17 mouse cellular contexts compared by ENCODE assay signal in the genomic region with DNA sequence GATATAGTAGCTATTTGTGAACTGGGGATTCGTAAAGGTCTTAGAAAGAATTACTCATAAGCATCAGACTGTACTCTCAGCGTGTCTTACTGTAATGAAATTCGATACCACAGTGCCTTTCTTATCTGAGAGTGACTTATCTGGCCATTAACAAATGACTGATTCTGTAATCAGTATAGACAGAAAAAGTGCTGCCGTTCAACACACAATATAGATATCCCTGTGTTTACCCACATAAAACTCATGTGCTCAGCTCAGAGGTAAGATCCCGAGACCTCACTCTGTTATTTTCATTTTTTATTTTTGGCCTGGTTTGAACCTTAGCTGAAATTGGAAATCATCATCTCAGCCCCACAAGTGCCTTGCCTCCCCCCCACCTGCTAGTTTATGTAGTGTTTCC.
A peak's percentile ranks its signal among the peaks of the same experiment; 100 is the strongest.
DNase-seq lines count a peak whose midpoint lies in the region; TF ChIP-seq lines count a peak whose summit lies in the region.
"Had no signal": no experiment of that assay in that cellular context is flagged by ENCODE, and none has a peak within 500 bp of the region (broad histone marks: within the 10 kb centered on the region; RNA-seq: fewer than 3 reads in every experiment).

No protein-coding gene starts in this region.

- DNase-seq in 3T3-L1 (ENCODE audit: low read depth, low spot score) = peak; percentile 3
- peak; percentile 37 for DNase-seq in MEL (ENCODE audit: low read depth, low spot score)
- DNase-seq in frontal cortex, postnatal 14 days (ENCODE audit: low spot score in 2 of 2) = no peak
- DNase-seq in cerebellum, postnatal 25 days = no peak
- DNase-seq: adrenal gland, adult 2 months; adrenal gland, adult 8-10 months; adrenal gland, postnatal 10 days; adrenal gland, postnatal 14 days; adrenal gland, postnatal 25 days; adrenal gland, postnatal 36 days; B cell, adult 2 months; cerebellum, adult 11 months; cerebellum, adult 11-12 months; cerebellum, adult 18-20 months; cerebellum, adult 2 months; cerebellum, adult 8-10 months had no signal

- TF ChIP-seq CTCF in MEL (IDR thresholded peaks at IDR 0.05 in 2 of 3, conservative IDR thresholded peaks at IDR 0.05 in 1 of 3; ENCODE audit: control insufficient read depth in 1 of 3, insufficient read depth in 1 of 3, low read depth in 2 of 3, low read length in 3 of 3, poor library complexity in 1 of 3, severe bottlenecking in 1 of 3) = no peak

- H3K27ac ChIP-seq in MEL (ENCODE audit: control insufficient read depth, low read depth, low read length) = no peak overlapping the region

- no peaks in the 10 kb centered on the region for H3K9me3 ChIP-seq in MEL (replicated peaks; ENCODE audit: insufficient read depth, low read length)

- H3K79me2 ChIP-seq in MEL (ENCODE audit: control insufficient read depth, insufficient read depth, low read length, poor library complexity) = no peaks in the 10 kb centered on the region

- TF ChIP-seq RAD21 in MEL (IDR thresholded peaks at IDR 0.05; ENCODE audit: low read depth, low read length) = no peak

- peaks cover 6 to 8% of the 10 kb centered on the region in 2 experiments; a peak in 3 of 4 replicates for H3K4me1 ChIP-seq in MEL (ENCODE audit: control insufficient read depth in 1 of 2, insufficient read depth in 2 of 2, low read length in 2 of 2)

- TF ChIP-seq EP300 in MEL (IDR thresholded peaks at IDR 0.05; ENCODE audit: low read depth in 1 of 2, low read length in 2 of 2) = peak; percentile 81 to 86

- peaks cover 0 to 8% of the 10 kb centered on the region in 2 experiments; a peak in 2 of 4 replicates for H3K36me3 ChIP-seq in MEL (ENCODE audit: control insufficient read depth in 1 of 2, insufficient read depth in 2 of 2, low read length in 2 of 2)
- H3K36me3 ChIP-seq: G1E had no signal

- H3K27me3 ChIP-seq in MEL (ENCODE audit: control insufficient read depth in 1 of 2, insufficient read depth in 2 of 2, low read length in 2 of 2) = no peaks in the 10 kb centered on the region; a peak in 1 of 4 replicates

- no peak overlapping the region for H3K4me3 ChIP-seq in MEL (ENCODE audit: control insufficient read depth in 1 of 2, insufficient read depth in 1 of 2, low read depth in 2 of 2, low read length in 2 of 2)

- TF ChIP-seq POLR2A in MEL (IDR thresholded peaks at IDR 0.05; ENCODE audit: control insufficient read depth in 1 of 2, insufficient read depth in 1 of 2, low read depth in 1 of 2, low read length in 2 of 2, poor library complexity in 1 of 2) = no peak

- no peak overlapping the region for H3K9ac ChIP-seq in MEL (ENCODE audit: control insufficient read depth, low read depth, low read length, poor library complexity, severe bottlenecking)

TF ChIP-seq in MEL, 35 proteins besides CTCF, POLR2A, EP300 and RAD21:
- no peak for TF ChIP-seq TAL1 (IDR thresholded peaks at IDR 0.05; ENCODE audit: low read length)
- no peak for TF ChIP-seq POLR2AphosphoS5 (IDR thresholded peaks at IDR 0.05; ENCODE audit: borderline replicate concordance, low read depth, low read length)
- TF ChIP-seq ETS1 (IDR thresholded peaks at IDR 0.05; ENCODE audit: low read depth, low read length) = peak; percentile 79
- peak; percentile 68; the same call in 1 of the 2 replicates for TF ChIP-seq RCOR1 (IDR thresholded peaks at IDR 0.05; ENCODE audit: low read depth, low read length)
- 0 out of 2 replicates have a peak, but pooled peaks have one; percentile 33 for TF ChIP-seq MXI1 (IDR thresholded peaks at IDR 0.05; ENCODE audit: low read depth, low read length)
- TF ChIP-seq MEF2A (IDR thresholded peaks at IDR 0.05; ENCODE audit: extremely low read depth, insufficient replicate concordance, low read depth, low read length, poor library complexity, severe bottlenecking) = 0 out of 2 replicates have a peak, but pooled peaks have one; percentile 40
- TF ChIP-seq ZKSCAN1 (IDR thresholded peaks at IDR 0.05; ENCODE audit: low read depth, low read length) = no peak
- no peak for TF ChIP-seq ELF1 (IDR thresholded peaks at IDR 0.05; ENCODE audit: low read depth, low read length)
- peak; percentile 85 for TF ChIP-seq GATA1 (IDR thresholded peaks at IDR 0.05; ENCODE audit: low read depth, low read length)
- no peak for TF ChIP-seq KAT2A (conservative IDR thresholded peaks at IDR 0.05; ENCODE audit: low read depth, low read length)
- no peak for TF ChIP-seq SMC3 (IDR thresholded peaks at IDR 0.05; ENCODE audit: low read depth, low read length)
- peak; percentile 82 for TF ChIP-seq ZNF384 (IDR thresholded peaks at IDR 0.05; ENCODE audit: low read depth, low read length)
- no peak for TF ChIP-seq HCFC1 (IDR thresholded peaks at IDR 0.05; ENCODE audit: low read depth, low read length)
- TF ChIP-seq MYC (IDR thresholded peaks at IDR 0.05; ENCODE audit: low read depth, low read length) = 0 out of 2 replicates have a peak, but pooled peaks have one; percentile 16
- TF ChIP-seq MYB (IDR thresholded peaks at IDR 0.05; ENCODE audit: low read depth, low read length) = 0 out of 2 replicates have a peak, but pooled peaks have one; percentile 49
- TF ChIP-seq MAZ (IDR thresholded peaks at IDR 0.05; ENCODE audit: low read depth, low read length) = peak; percentile 61; the same call in 1 of the 2 replicates
- TF ChIP-seq BHLHE40 (IDR thresholded peaks at IDR 0.05; ENCODE audit: borderline replicate concordance, low read depth, low read length) = peak; percentile 74; the same call in 1 of the 2 replicates
- peak; percentile 68 for TF ChIP-seq SIN3A (IDR thresholded peaks at IDR 0.05; ENCODE audit: low read length)
- TF ChIP-seq TCF12 (IDR thresholded peaks at IDR 0.05; ENCODE audit: low read depth, low read length) = peak; percentile 88
- TF ChIP-seq ZC3H11A (IDR thresholded peaks at IDR 0.05; ENCODE audit: low read depth, low read length) = 0 out of 2 replicates have a peak, but pooled peaks have one; percentile 25

Comparison
In these comparisons a context has a peak if more than half of its experiments do, and no peak if none do; other contexts are left out.
1. DNase-seq: peak in 3T3-L1 (single experiment) and MEL (single experiment); none in frontal cortex, postnatal 14 days (0 of 2) and cerebellum, postnatal 25 days (0 of 2).